Mouse (Mus musculus): ENCODE measurements around the gene P2rx5. TPM values are rescaled to one million over a fixed set of nuclear protein-coding genes. Genes with fewer than 3 reads are reported as not detected.

P2rx5 gene
- polyA plus RNA-seq (2015; fragmentation: Nextera tagmentation; extraction: Ambion mirVana): 1.3 and 1.6 TPM in 2 replicates

- WGBS: 3% methylated on average over 49 of the region's 49 CpGs
- no peak within 1 kb of the TSS for H3K27ac ChIP-seq
- TF ChIP-seq CTCF (IDR thresholded peaks at IDR 0.05; ENCODE audit: low read depth): no peak
These were observed at the start of gene P2rx5 for GRCm38 (mm10) chr11:73159957-73160810. Gene P2rx5, plus strand, starts transcription at chr11:73160421.

DNA sequence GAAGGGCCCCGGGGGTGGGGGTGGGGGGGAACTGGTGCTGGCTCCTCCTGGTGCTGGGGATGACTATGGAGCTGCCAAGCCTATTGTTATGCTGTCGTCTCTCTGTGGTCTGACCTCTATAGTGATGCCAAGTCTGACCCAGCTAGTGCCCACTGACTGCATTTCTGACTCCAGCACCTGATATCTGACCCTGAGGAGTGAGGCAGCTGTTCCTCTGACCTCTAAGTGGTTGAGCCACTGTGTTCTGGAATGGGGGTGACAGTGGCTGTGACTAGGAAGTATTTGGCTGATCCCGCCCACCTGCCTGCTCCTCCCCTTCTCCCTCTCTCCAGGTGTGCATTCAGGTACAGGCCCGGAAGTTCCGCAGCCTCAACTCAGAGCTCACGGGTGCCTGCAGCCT lies 48.8 kb upstream of the P2rx5 start:
- DNase-seq (ENCODE audit: low spot score) (no peak), ATAC-seq (replicated peaks; ENCODE audit: low FRiP score, low read depth) (no peak)
- no peak overlapping the region for H3K4me2 ChIP-seq (ENCODE audit: low read length)
- no peak overlapping the region for H3K27ac ChIP-seq
- H3K9ac ChIP-seq (ENCODE audit: low read depth, low read length): no peak overlapping the region
- H3K27me3 ChIP-seq (ENCODE audit: insufficient read depth, low read length): no peaks in the 10 kb centered on the region
- no peaks in the 10 kb centered on the region for H3K4me1 ChIP-seq (replicated peaks; ENCODE audit: insufficient read depth, low read length)
- no peak for TF ChIP-seq CTCF (IDR thresholded peaks at IDR 0.05; ENCODE audit: low read depth)
- no peaks in the 10 kb centered on the region for H3K36me3 ChIP-seq (ENCODE audit: insufficient read depth, low read length)
- 61% methylated on average over 6 of the region's 6 CpGs for WGBS
- H3K9me3 ChIP-seq (replicated peaks; ENCODE audit: low read length): no peaks in the 10 kb centered on the region
- no peak overlapping the region for H3K4me3 ChIP-seq (replicated peaks; ENCODE audit: low read depth, low read length)

More at GRCm38 (mm10) chr11:73159957-73160810, at the start of gene P2rx5:
- H3K4me1 ChIP-seq (replicated peaks; ENCODE audit: insufficient read depth, low read length): no peaks in the 10 kb centered on the region
- H3K4me2 ChIP-seq (ENCODE audit: low read length): peak within 1 kb of the TSS; percentile 85
- DNase-seq (ENCODE audit: low spot score): peak; percentile 61
- peak within 1 kb of the TSS; percentile 38; the same call in 1 of the 2 replicates for H3K9ac ChIP-seq (ENCODE audit: low read depth, low read length)
- peak within 1 kb of the TSS; percentile 35 for H3K4me3 ChIP-seq (replicated peaks; ENCODE audit: low read depth, low read length)
- peaks cover 8% of the 10 kb centered on the region; the same call in 1 of the 2 replicates for H3K27me3 ChIP-seq (ENCODE audit: insufficient read depth, low read length)
- peak; percentile 81 for ATAC-seq (replicated peaks; ENCODE audit: low FRiP score, low read depth)
- H3K36me3 ChIP-seq (ENCODE audit: insufficient read depth, low read length): no peaks in the 10 kb centered on the region
- H3K9me3 ChIP-seq (replicated peaks; ENCODE audit: low read length): no peaks in the 10 kb centered on the region

DNA sequence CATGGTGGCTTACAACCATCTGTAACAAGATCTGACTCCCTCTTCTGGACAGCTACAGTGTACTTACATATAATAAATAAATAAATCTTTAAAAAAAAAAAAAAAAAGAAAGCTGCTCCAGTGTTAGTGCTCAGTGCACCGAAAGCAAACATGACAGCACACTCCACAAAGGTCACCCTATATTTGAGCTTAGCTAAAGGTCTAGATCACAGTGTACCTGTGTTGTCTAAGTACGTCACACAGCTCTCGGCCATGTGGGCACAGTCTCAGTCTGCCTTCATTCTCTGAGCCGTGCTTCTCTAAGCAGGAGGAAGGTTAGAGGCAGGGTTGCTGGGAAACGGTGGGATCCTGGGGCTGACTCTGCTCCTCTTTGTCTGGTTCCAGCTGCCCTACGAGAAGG lies 33.7 kb upstream of the P2rx5 start:
- Histone ChIP-seq H3K4me3 (replicated peaks; ENCODE audit: low read depth, low read length) (no peak overlapping the region), H3K4me2 (ENCODE audit: low read length) (no peak overlapping the region), H3K36me3 (ENCODE audit: insufficient read depth, low read length) (no peaks in the 10 kb centered on the region), H3K9me3 (replicated peaks; ENCODE audit: low read length) (no peaks in the 10 kb centered on the region), H3K27ac (no peak overlapping the region), H3K27me3 (ENCODE audit: insufficient read depth, low read length) (no peaks in the 10 kb centered on the region), H3K9ac (ENCODE audit: low read depth, low read length) (no peak overlapping the region), H3K4me1 (replicated peaks; ENCODE audit: insufficient read depth, low read length) (no peaks in the 10 kb centered on the region)
- ATAC-seq (replicated peaks; ENCODE audit: low FRiP score, low read depth): no peak
- TF ChIP-seq CTCF (IDR thresholded peaks at IDR 0.05; ENCODE audit: low read depth): no peak
- 92% methylated on average over 6 of the region's 6 CpGs for WGBS
- no peak for DNase-seq (ENCODE audit: low spot score)

- no peak overlapping the region for H3K9ac ChIP-seq (ENCODE audit: low read depth, low read length)
- H3K27ac ChIP-seq: no peak overlapping the region
- peak; percentile 56 for TF ChIP-seq CTCF (IDR thresholded peaks at IDR 0.05; ENCODE audit: low read depth)
- 76% methylated on average over 7 of the region's 7 CpGs for WGBS
- DNase-seq (ENCODE audit: low spot score): no peak
- no peaks in the 10 kb centered on the region for H3K36me3 ChIP-seq (ENCODE audit: insufficient read depth, low read length)
- no peaks in the 10 kb centered on the region for H3K9me3 ChIP-seq (replicated peaks; ENCODE audit: low read length)
- H3K4me3 ChIP-seq (replicated peaks; ENCODE audit: low read depth, low read length): no peak overlapping the region
- no peak overlapping the region for H3K4me2 ChIP-seq (ENCODE audit: low read length)
- H3K4me1 ChIP-seq (replicated peaks; ENCODE audit: insufficient read depth, low read length): 0 out of 2 replicates have a peak, but pooled peaks cover 3% of the 10 kb centered on the region
- no peaks in the 10 kb centered on the region for H3K27me3 ChIP-seq (ENCODE audit: insufficient read depth, low read length)
- ATAC-seq (replicated peaks; ENCODE audit: low FRiP score, low read depth): no peak
These were observed 29.2 kb upstream of the P2rx5 start for GRCm38 (mm10) chr11:73131020-73131419.

DNA sequence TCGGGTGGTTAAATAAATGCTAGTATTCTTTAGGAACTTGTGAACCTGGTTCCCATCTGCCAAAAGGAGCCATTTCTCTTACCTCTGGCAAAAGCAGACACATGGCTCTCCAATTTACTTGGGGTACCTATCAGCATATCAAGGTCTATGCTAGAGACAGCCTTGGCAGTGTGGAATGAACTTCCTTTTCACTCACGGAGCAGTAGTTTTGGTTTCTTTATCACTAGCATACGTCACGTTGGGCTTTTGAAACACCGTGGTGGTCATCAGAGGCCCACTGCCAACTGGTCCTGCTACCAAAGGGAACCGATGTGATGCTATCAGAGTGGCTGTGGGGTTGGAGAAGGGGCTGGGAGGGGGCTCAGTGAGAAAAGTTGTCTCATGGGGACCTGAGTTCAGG lies 27.2 kb upstream of the P2rx5 start:
- Histone ChIP-seq H3K4me1 (replicated peaks; ENCODE audit: insufficient read depth, low read length) (peaks cover 10% of the 10 kb centered on the region; the same call in 1 of the 2 replicates), H3K27me3 (ENCODE audit: insufficient read depth, low read length) (no peaks in the 10 kb centered on the region), H3K36me3 (ENCODE audit: insufficient read depth, low read length) (no peaks in the 10 kb centered on the region), H3K4me2 (ENCODE audit: low read length) (no peak overlapping the region), H3K4me3 (replicated peaks; ENCODE audit: low read depth, low read length) (no peak overlapping the region), H3K9ac (ENCODE audit: low read depth, low read length) (no peak overlapping the region), H3K27ac (no peak overlapping the region), H3K9me3 (replicated peaks; ENCODE audit: low read length) (no peaks in the 10 kb centered on the region)
- ATAC-seq (replicated peaks; ENCODE audit: low FRiP score, low read depth): no peak
- no peak for DNase-seq (ENCODE audit: low spot score)
- 97% methylated on average over 6 of the region's 6 CpGs for WGBS
- TF ChIP-seq CTCF (IDR thresholded peaks at IDR 0.05; ENCODE audit: low read depth): no peak

GRCm38 (mm10) chr11:73134222-73134621 lies 26.0 kb upstream of the P2rx5 start:
- WGBS: 70% methylated on average over 5 of the region's 5 CpGs
- DNase-seq (ENCODE audit: low spot score): no peak
- no peak for TF ChIP-seq CTCF (IDR thresholded peaks at IDR 0.05; ENCODE audit: low read depth)
- Histone ChIP-seq H3K27me3 (ENCODE audit: insufficient read depth, low read length) (no peaks in the 10 kb centered on the region), H3K4me3 (replicated peaks; ENCODE audit: low read depth, low read length) (no peak overlapping the region), H3K9me3 (replicated peaks; ENCODE audit: low read length) (no peaks in the 10 kb centered on the region), H3K4me1 (replicated peaks; ENCODE audit: insufficient read depth, low read length) (peaks cover 10% of the 10 kb centered on the region; the same call in 1 of the 2 replicates), H3K27ac (no peak overlapping the region), H3K36me3 (ENCODE audit: insufficient read depth, low read length) (no peaks in the 10 kb centered on the region), H3K4me2 (ENCODE audit: low read length) (no peak overlapping the region), H3K9ac (ENCODE audit: low read depth, low read length) (no peak overlapping the region)
- no peak for ATAC-seq (replicated peaks; ENCODE audit: low FRiP score, low read depth)

Measured in kidney, postnatal 0 days (tissue).